Mouse (Mus musculus): ENCODE results near the gene Angpt4.

Gene Angpt4

GRCm38 (mm10) chr2:151980355-151980693, 69.3 kb downstream of the Angpt4 start:
- DNase-seq (ENCODE audit: low spot score in 2 of 2) = no peak

- no peak for DNase-seq (ENCODE audit: low spot score in 2 of 2)
These were observed 70.3 kb downstream of the Angpt4 start for GRCm38 (mm10) chr2:151981268-151981667.

GRCm38 (mm10) chr2:151982476-151982875, 71.5 kb downstream of the Angpt4 start:
- no peak for DNase-seq (ENCODE audit: low spot score in 2 of 2)

GRCm38 (mm10) chr2:151984019-151984418, 73.0 kb downstream of the Angpt4 start:
- no peak for DNase-seq (ENCODE audit: low spot score in 2 of 2)

GRCm38 (mm10) chr2:151985426-151986172, 74.6 kb downstream of the Angpt4 start:
- no peak for DNase-seq (ENCODE audit: low spot score in 2 of 2)

GRCm38 (mm10) chr2:151986958-151987357, 75.9 kb downstream of the Angpt4 start:
- DNase-seq (ENCODE audit: low spot score in 2 of 2) = no peak

GRCm38 (mm10) chr2:151988978-151989377, 78.0 kb downstream of the Angpt4 start:
- no peak for DNase-seq (ENCODE audit: low spot score in 2 of 2)

- DNase-seq (ENCODE audit: low spot score in 2 of 2) = peak in 1 of 2 experiments; percentile 60
These were observed 80.0 kb downstream of the Angpt4 start for GRCm38 (mm10) chr2:151990985-151991394.

- DNase-seq (ENCODE audit: low spot score in 2 of 2) = no peak
These were observed 80.4 kb downstream of the Angpt4 start for GRCm38 (mm10) chr2:151991446-151991845.

- peak; percentile 70 to 81 for DNase-seq (ENCODE audit: low spot score in 2 of 2)
These were observed 83.5 kb downstream of the Angpt4 start for GRCm38 (mm10) chr2:151994350-151995122.

Measured in cerebellum, postnatal 4 days (tissue).